Mouse (Mus musculus) MEL (cell line): ENCODE data around the gene Rapgef1. TPM values are rescaled to one million over a fixed set of nuclear protein-coding genes. Genes with fewer than 3 reads are reported as not detected.

Source experiments
- DNase-seq: peaks from one replicate; pipeline ENCODE4 v3.0.0; 2011; ENCODE audit warnings: low read depth, low spot score
- H3K27ac ChIP-seq: 2 replicates; pipeline ENCODE4 v1.5.1; 2012; ENCODE audit warnings: low read depth, mild to moderate bottlenecking, control low read depth, low read length, moderate library complexity; ENCODE audit not compliant: control insufficient read depth
- H3K27me3 ChIP-seq, 2 experiments: fragments of 150-350 bp in 1 of 2; sonication (generic) in 1 of 2; 2 replicates each; pipeline ENCODE4 v1.6.1; 2012; ENCODE audit warnings: low read length in 2 of 2, mild to moderate bottlenecking in 2 of 2, improper control_type of control experiment in 1 of 2, moderate library complexity in 1 of 2; ENCODE audit not compliant: insufficient read depth in 2 of 2, control insufficient read depth in 1 of 2
- H3K36me3 ChIP-seq, 2 experiments: 2 replicates each; pipeline ENCODE4 v1.6.1; 2012 to 2014; ENCODE audit warnings: low read length in 2 of 2, improper control_type of control experiment in 1 of 2, inconsistent platforms in 1 of 2, mild to moderate bottlenecking in 1 of 2; ENCODE audit not compliant: insufficient read depth in 2 of 2, control insufficient read depth in 1 of 2
- H3K4me1 ChIP-seq, 2 experiments: fragments of 150-350 bp in 1 of 2; sonication (generic) in 1 of 2; 2 replicates each; pipeline ENCODE4 v1.6.1; 2012; ENCODE audit warnings: low read length in 2 of 2, improper control_type of control experiment in 1 of 2, mild to moderate bottlenecking in 1 of 2; ENCODE audit not compliant: insufficient read depth in 2 of 2, control insufficient read depth in 1 of 2
- H3K4me3 ChIP-seq, 2 experiments: fragments of 150-350 bp in 1 of 2; sonication (generic) in 1 of 2; 2 replicates each; pipeline ENCODE4 v1.5.1; 2012; ENCODE audit warnings: low read depth in 2 of 2, low read length in 2 of 2, mild to moderate bottlenecking in 2 of 2, moderate library complexity in 2 of 2, control low read depth in 1 of 2, improper control_type of control experiment in 1 of 2; ENCODE audit not compliant: control insufficient read depth in 1 of 2, insufficient read depth in 1 of 2
- H3K79me2 ChIP-seq: 2 replicates; pipeline ENCODE4 v1.6.1; 2012; ENCODE audit warnings: mild to moderate bottlenecking, low read length, moderate library complexity; ENCODE audit not compliant: control insufficient read depth, poor library complexity, insufficient read depth
- H3K9ac ChIP-seq: 2 replicates; pipeline ENCODE4 v1.6.1; 2012; ENCODE audit warnings: low read depth, mild to moderate bottlenecking, control low read depth, low read length, moderate library complexity; ENCODE audit not compliant: control insufficient read depth, poor library complexity, severe bottlenecking
- H3K9me3 ChIP-seq: fragments of 150-350 bp; sonication (generic); replicated peaks from 2 replicates; pipeline ENCODE4 v1.6.1; 2012; ENCODE audit warnings: mild to moderate bottlenecking, low read length, improper control_type of control experiment, moderate library complexity; ENCODE audit not compliant: insufficient read depth
- CHD1 ChIP-seq: IDR thresholded peaks from 2 replicates; pipeline ENCODE4 v1.6.1; 2012; ENCODE audit warnings: low read depth, mild to moderate bottlenecking, inconsistent platforms, low read length, improper control_type of control experiment
- E2F4 ChIP-seq: IDR thresholded peaks from 2 replicates; pipeline ENCODE4 v1.6.1; 2011; ENCODE audit warnings: low read depth, low read length, improper control_type of control experiment, borderline replicate concordance
- ELF1 ChIP-seq: IDR thresholded peaks from 2 replicates; pipeline ENCODE4 v1.6.1; 2014; ENCODE audit warnings: low read depth, mild to moderate bottlenecking, inconsistent platforms, low read length, improper control_type of control experiment, moderate library complexity
- ETS1 ChIP-seq: IDR thresholded peaks from 2 replicates; pipeline ENCODE4 v1.6.1; 2012; ENCODE audit warnings: low read depth, mild to moderate bottlenecking, inconsistent platforms, low read length, improper control_type of control experiment, moderate library complexity
- GABPA ChIP-seq: IDR thresholded peaks from 2 replicates; pipeline ENCODE4 v1.6.1; 2012; ENCODE audit warnings: low read depth, mild to moderate bottlenecking, inconsistent platforms, low read length, improper control_type of control experiment, moderate library complexity
- GATA1 ChIP-seq: IDR thresholded peaks from 2 replicates; pipeline ENCODE4 v1.6.1; 2011; ENCODE audit warnings: low read depth, low read length, improper control_type of control experiment
- HCFC1 ChIP-seq: IDR thresholded peaks from 2 replicates; pipeline ENCODE4 v1.6.1; 2012; ENCODE audit warnings: low read depth, mild to moderate bottlenecking, inconsistent platforms, low read length, improper control_type of control experiment, moderate library complexity
- KAT2A ChIP-seq: conservative IDR thresholded peaks from 2 replicates; pipeline ENCODE4 v1.6.1; 2012; ENCODE audit warnings: low read depth, low read length, improper control_type of control experiment, inconsistent platforms
- MAFK ChIP-seq: IDR thresholded peaks from 2 replicates; pipeline ENCODE4 v1.6.1; 2011; ENCODE audit warnings: low read depth, mild to moderate bottlenecking, low read length, improper control_type of control experiment, borderline replicate concordance
- MAX ChIP-seq: IDR thresholded peaks from 2 replicates; pipeline ENCODE4 v1.6.1; 2011; ENCODE audit warnings: low read length, improper control_type of control experiment
- MAZ ChIP-seq: IDR thresholded peaks from 2 replicates; pipeline ENCODE4 v1.6.1; 2012; ENCODE audit warnings: low read depth, mild to moderate bottlenecking, inconsistent platforms, low read length, improper control_type of control experiment
- MEF2A ChIP-seq: IDR thresholded peaks from 2 replicates; pipeline ENCODE4 v1.6.1; 2014; ENCODE audit warnings: low read depth, mild to moderate bottlenecking, inconsistent platforms, low read length, improper control_type of control experiment; ENCODE audit not compliant: poor library complexity, insufficient replicate concordance, severe bottlenecking; ENCODE audit errors: extremely low read depth
- MYC ChIP-seq: IDR thresholded peaks from 2 replicates; pipeline ENCODE4 v1.6.1; 2011; ENCODE audit warnings: low read depth, mild to moderate bottlenecking, low read length, improper control_type of control experiment, moderate library complexity
- POLR2AphosphoS2 ChIP-seq: IDR thresholded peaks from 2 replicates; pipeline ENCODE4 v1.6.1; 2011; ENCODE audit warnings: low read length, improper control_type of control experiment
- POLR2AphosphoS5 ChIP-seq: IDR thresholded peaks from 2 replicates; pipeline ENCODE4 v1.6.1; 2012; ENCODE audit warnings: low read depth, borderline replicate concordance, mild to moderate bottlenecking, inconsistent platforms, low read length, moderate library complexity, mixed read lengths
- RAD21 ChIP-seq: IDR thresholded peaks from 2 replicates; pipeline ENCODE4 v1.6.1; 2011; ENCODE audit warnings: mild to moderate bottlenecking, low read depth, low read length, improper control_type of control experiment
- SIN3A ChIP-seq: IDR thresholded peaks from 2 replicates; pipeline ENCODE4 v1.6.1; 2012; ENCODE audit warnings: low read length, improper control_type of control experiment, inconsistent platforms
- TAL1 ChIP-seq: IDR thresholded peaks from 2 replicates; pipeline ENCODE4 v1.6.1; 2012; ENCODE audit warnings: mild to moderate bottlenecking, inconsistent platforms, low read length, moderate library complexity, mixed read lengths
- TCF12 ChIP-seq: IDR thresholded peaks from 2 replicates; pipeline ENCODE4 v1.6.1; 2014; ENCODE audit warnings: low read depth, mild to moderate bottlenecking, inconsistent platforms, low read length, improper control_type of control experiment, moderate library complexity
- USF1 ChIP-seq: IDR thresholded peaks from 2 replicates; pipeline ENCODE4 v1.6.1; 2014; ENCODE audit warnings: low read depth, mild to moderate bottlenecking, inconsistent platforms, low read length, improper control_type of control experiment, moderate library complexity
- USF2 ChIP-seq, 2 experiments: IDR thresholded peaks; 2 replicates each; pipeline ENCODE4 v1.6.1; 2011 to 2012; ENCODE audit warnings: improper control_type of control experiment in 2 of 2, low read length in 2 of 2, borderline replicate concordance in 1 of 2, inconsistent platforms in 1 of 2, low read depth in 1 of 2, mild to moderate bottlenecking in 1 of 2; ENCODE audit not compliant: insufficient read depth in 1 of 2
- ZKSCAN1 ChIP-seq: IDR thresholded peaks from 2 replicates; pipeline ENCODE4 v1.6.1; 2012; ENCODE audit warnings: low read depth, mild to moderate bottlenecking, inconsistent platforms, low read length, improper control_type of control experiment, moderate library complexity
- ZMIZ1 ChIP-seq: IDR thresholded peaks from 2 replicates; pipeline ENCODE4 v1.6.1; 2012; ENCODE audit warnings: low read depth, mild to moderate bottlenecking, inconsistent platforms, low read length, improper control_type of control experiment, moderate library complexity
- polyA plus RNA-seq, 2 experiments: library from polyadenylated mRNA; stranded (reverse) in 1 of 2; unstranded in 1 of 2; fragments of >175 nt in 1 of 2; fragments of >200 nt in 1 of 2; gene quantifications; 2 replicates each; pipeline versions ENCODE4 v1.2.1 to v1.2.4; 2012; ENCODE audit warnings: low replicate concordance in 2 of 2, low read depth in 1 of 2; ENCODE audit not compliant: insufficient read length in 2 of 2, insufficient read depth in 1 of 2, missing spikeins in 1 of 2
- total RNA-seq: library from RNA; depleted of rRNA; stranded (reverse); fragments of 300-350 nt; gene quantifications from 2 replicates; pipeline ENCODE4 v1.2.3, GENCODE M21; 2012

Gene Rapgef1
- total and polyA plus RNA-seq, 3 experiments: 57.2 to 88.3 (median 77.0) TPM

- H3K4me1 ChIP-seq: peaks cover 9 to 10% of the 10 kb centered on the region in 2 experiments
- peaks cover 10 to 23% of the 10 kb centered on the region in 2 experiments for H3K36me3 ChIP-seq
- H3K9ac ChIP-seq: no peak overlapping the region
- H3K9me3 ChIP-seq: no peaks in the 10 kb centered on the region
- TF ChIP-seq USF2 (IDR thresholded peaks at IDR 0.05; ENCODE audit: borderline replicate concordance in 1 of 2, insufficient read depth in 1 of 2, low read depth in 1 of 2, low read length in 2 of 2) (no peak), MAX (no peak), RAD21 (no peak), ETS1 (no peak), TCF12 (no peak), HCFC1 (no peak), CHD1 (no peak), MAFK (no peak), GABPA (no peak), MYC (no peak), POLR2AphosphoS5 (no peak), MAZ (no peak), USF1 (no peak), GATA1 (no peak), KAT2A (no peak), SIN3A (no peak), POLR2AphosphoS2 (no peak), E2F4 (no peak)
- no peaks in the 10 kb centered on the region for H3K79me2 ChIP-seq
- no peaks in the 10 kb centered on the region for H3K27me3 ChIP-seq
- H3K4me3 ChIP-seq: no peak overlapping the region
- no peak overlapping the region for H3K27ac ChIP-seq
- DNase-seq: no peak
These were observed 71.5 kb downstream of the Rapgef1 start for GRCm38 (mm10) chr2:29691068-29691467.

- Histone ChIP-seq H3K27ac (no peak overlapping the region), H3K9me3 (no peaks in the 10 kb centered on the region), H3K4me1 (peaks cover 9 to 10% of the 10 kb centered on the region in 2 experiments), H3K36me3 (peaks cover 10 to 23% of the 10 kb centered on the region in 2 experiments), H3K9ac (no peak overlapping the region), H3K27me3 (no peaks in the 10 kb centered on the region), H3K4me3 (no peak overlapping the region), H3K79me2 (no peaks in the 10 kb centered on the region)
- DNase-seq: no peak
- TF ChIP-seq SIN3A (no peak), TAL1 (no peak), CHD1 (no peak), ELF1 (no peak), MEF2A (no peak), ZKSCAN1 (no peak), ZMIZ1 (no peak)
These were observed 72.0 kb downstream of the Rapgef1 start for GRCm38 (mm10) chr2:29691507-29691906.
